Mouse (Mus musculus) heart, adult 18-20 months (tissue): ENCODE measurements around the gene Nmur2. TPM values are rescaled to one million over a fixed set of nuclear protein-coding genes. Genes with fewer than 3 reads are reported as not detected.
A peak's percentile ranks its signal among the peaks of the same experiment; 100 is the strongest.

ENCODE experiments used
- DNase-seq, 2 experiments: peaks; one replicate each; pipeline ENCODE4 v3.0.0; 2021 to 2022; ENCODE audit warnings: mixed read lengths in 1 of 2
- long read RNA-seq, 2 experiments: library from polyadenylated mRNA; stranded (forward); transcript quantifications; one replicate each; pipeline ENCODE4 v2.0.0; 2021
- total RNA-seq, 2 experiments: library from RNA; stranded (reverse); gene quantifications; 2 replicates each; pipeline ENCODE4 v1.2.3; 2021

Nmur2 gene
- total RNA-seq: not detected
- long read RNA-seq, experiment 1: 0 reads
- long read RNA-seq, experiment 2: 0 reads

- DNase-seq: no peak
Measured at GRCm38 (mm10) chr11:56040917-56041316, at the start of gene Nmur2. Gene Nmur2 (minus strand): TSS chr11:56041010.

GRCm38 (mm10) chr11:56089127-56089689 is 48.4 kb upstream of the Nmur2 start:
- DNase-seq: no peak

GRCm38 (mm10) chr11:56072131-56072530 is 31.3 kb upstream of the Nmur2 start:
- no peak for DNase-seq

- no peak for DNase-seq
Measured at GRCm38 (mm10) chr11:56069658-56070057, 28.8 kb upstream of the Nmur2 start.

GRCm38 (mm10) chr11:56065147-56065546 is 24.3 kb upstream of the Nmur2 start:
- no peak for DNase-seq

- no peak for DNase-seq
Measured at GRCm38 (mm10) chr11:56064575-56064974, 23.8 kb upstream of the Nmur2 start.

- DNase-seq: no peak
Measured at GRCm38 (mm10) chr11:56059236-56059635, 18.4 kb upstream of the Nmur2 start.

GRCm38 (mm10) chr11:56054439-56054838 is 13.6 kb upstream of the Nmur2 start:
- DNase-seq: no peak

- no peak for DNase-seq
Measured at GRCm38 (mm10) chr11:56026854-56027253, 14.0 kb downstream of the Nmur2 start.

GRCm38 (mm10) chr11:56025746-56026570 is 14.9 kb downstream of the Nmur2 start:
- peak; percentile 17 to 52 for DNase-seq

- no peak for DNase-seq
Measured at GRCm38 (mm10) chr11:56013510-56014057, 27.2 kb downstream of the Nmur2 start.

- DNase-seq: no peak
Measured at GRCm38 (mm10) chr11:56012396-56012795, 28.4 kb downstream of the Nmur2 start.

- no peak for DNase-seq
Measured at GRCm38 (mm10) chr11:56008277-56008676, 32.5 kb downstream of the Nmur2 start.

GRCm38 (mm10) chr11:55992799-55993198 is 48.0 kb downstream of the Nmur2 start:
- DNase-seq: no peak

- peak in 1 of 2 experiments; percentile 3 for DNase-seq
Measured at GRCm38 (mm10) chr11:55992148-55992547, 48.7 kb downstream of the Nmur2 start.

GRCm38 (mm10) chr11:55991505-55992066 is 49.2 kb downstream of the Nmur2 start:
- DNase-seq: peak; percentile 2 to 46

- DNase-seq: no peak
Measured at GRCm38 (mm10) chr11:55984643-55985042, 56.2 kb downstream of the Nmur2 start.

- no peak for DNase-seq
Measured at GRCm38 (mm10) chr11:55981656-55982055, 59.2 kb downstream of the Nmur2 start.

- DNase-seq: no peak
Measured at GRCm38 (mm10) chr11:55978146-55978545, 62.7 kb downstream of the Nmur2 start.
